Mouse (Mus musculus) heart, postnatal 0 days (tissue): Measurements from ENCODE around the gene Ccdc42.

Experiments
- CTCF ChIP-seq: IDR thresholded peaks from 2 replicates; pipeline ENCODE4 v1.5.1; 2016; ENCODE audit warnings: antibody characterized with exemption, control low read depth, low read depth
- EP300 ChIP-seq: IDR thresholded peaks from 2 replicates; pipeline ENCODE4 v1.6.1; 2016; ENCODE audit warnings: antibody characterized with exemption, low read depth

GRCm38 (mm10) chr11:68597912-68598311, 11.1 kb downstream of the Ccdc42 start:
- TF ChIP-seq CTCF (no peak), EP300 (no peak)
